Mouse (Mus musculus) ES-Bruce4 (cell line): ENCODE data around the gene Card10. TPM values are rescaled to one million over a fixed set of nuclear protein-coding genes. Genes with fewer than 3 reads are reported as not detected.

ENCODE experiments used
- H3K27ac ChIP-seq: 2 replicates; pipeline ENCODE4 v1.5.1; 2012; ENCODE audit warnings: low read length, inconsistent platforms; ENCODE audit not compliant: insufficient read depth
- H3K27me3 ChIP-seq: 2 replicates; pipeline ENCODE4 v1.6.1; 2012; ENCODE audit warnings: mild to moderate bottlenecking, low read length, inconsistent platforms; ENCODE audit not compliant: control insufficient read depth, poor library complexity, insufficient read depth, severe bottlenecking
- H3K36me3 ChIP-seq: 2 replicates; pipeline ENCODE4 v1.6.1; 2012; ENCODE audit warnings: inconsistent platforms, mild to moderate bottlenecking, low read length, moderate library complexity; ENCODE audit not compliant: control insufficient read depth, poor library complexity, insufficient read depth, severe bottlenecking
- H3K4me1 ChIP-seq: one replicate; pipeline ENCODE4 v1.8.1; 2011; ENCODE audit warnings: low read length; ENCODE audit not compliant: control insufficient read depth, insufficient read depth
- H3K4me3 ChIP-seq: 2 replicates; pipeline ENCODE4 v1.5.1; 2011; ENCODE audit warnings: low read depth, mild to moderate bottlenecking, low read length
- H3K9ac ChIP-seq: 2 replicates; pipeline ENCODE4 v1.6.1; 2012; ENCODE audit warnings: low read depth, mild to moderate bottlenecking, inconsistent platforms; ENCODE audit not compliant: poor library complexity, severe bottlenecking
- H3K9me3 ChIP-seq: replicated peaks from 2 replicates; pipeline ENCODE4 v1.6.1; 2012; ENCODE audit warnings: mild to moderate bottlenecking, low read length, inconsistent platforms; ENCODE audit not compliant: control insufficient read depth, poor library complexity, insufficient read depth, severe bottlenecking
- CTCF ChIP-seq: IDR thresholded peaks from one replicate; pipeline ENCODE4 v1.8.1; 2011; ENCODE audit warnings: low read depth, low read length
- EP300 ChIP-seq: IDR thresholded peaks from 2 replicates; pipeline ENCODE4 v1.6.1; 2011; ENCODE audit warnings: low read depth, low read length; ENCODE audit not compliant: insufficient read depth
- POLR2A ChIP-seq: IDR thresholded peaks from one replicate; pipeline ENCODE4 v1.8.1; 2011; ENCODE audit warnings: low read length; ENCODE audit not compliant: insufficient read depth
- polyA plus RNA-seq: library from polyadenylated mRNA; stranded (reverse); fragments of >200 nt; gene quantifications from 2 replicates; pipeline ENCODE4 v1.2.4, GENCODE M21; 2011; ENCODE audit warnings: low read depth; ENCODE audit not compliant: missing spikeins, insufficient read depth, insufficient read length

Card10 gene
- polyA plus RNA-seq, 1 experiment = 19.6 TPM

DNA sequence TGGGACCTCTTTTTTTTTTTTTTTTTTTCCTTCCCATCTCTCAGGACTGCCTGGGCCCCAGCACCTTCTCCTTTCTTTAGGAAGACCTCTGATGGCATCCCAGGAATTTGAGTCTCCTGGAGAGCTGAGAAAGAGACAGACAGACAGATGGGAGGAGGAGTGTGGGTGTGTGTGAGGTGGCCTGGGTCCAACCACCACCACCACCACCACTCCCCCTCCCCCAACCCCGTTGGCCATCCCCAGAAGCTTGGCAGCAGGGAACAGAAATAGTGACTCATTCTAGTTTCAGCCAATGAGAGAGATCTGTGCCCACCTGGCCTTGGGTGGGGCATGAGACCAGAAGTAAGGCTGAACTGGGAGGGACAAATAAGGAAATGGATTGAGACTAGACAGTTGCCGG is 3.8 kb upstream of the Card10 start:
- no peak overlapping the region for H3K4me3 ChIP-seq
- no peaks in the 10 kb centered on the region for H3K27me3 ChIP-seq
- H3K27ac ChIP-seq = peak overlapping the region; percentile 71; the same call in 1 of the 2 replicates
- H3K4me1 ChIP-seq = peaks cover 25% of the 10 kb centered on the region
- no peaks in the 10 kb centered on the region for H3K36me3 ChIP-seq
- H3K9ac ChIP-seq = no peak overlapping the region
- H3K9me3 ChIP-seq = no peaks in the 10 kb centered on the region
- TF ChIP-seq POLR2A = no peak
- TF ChIP-seq EP300 = peak; percentile 72; the same call in 1 of the 2 replicates
- no peak for TF ChIP-seq CTCF

DNA sequence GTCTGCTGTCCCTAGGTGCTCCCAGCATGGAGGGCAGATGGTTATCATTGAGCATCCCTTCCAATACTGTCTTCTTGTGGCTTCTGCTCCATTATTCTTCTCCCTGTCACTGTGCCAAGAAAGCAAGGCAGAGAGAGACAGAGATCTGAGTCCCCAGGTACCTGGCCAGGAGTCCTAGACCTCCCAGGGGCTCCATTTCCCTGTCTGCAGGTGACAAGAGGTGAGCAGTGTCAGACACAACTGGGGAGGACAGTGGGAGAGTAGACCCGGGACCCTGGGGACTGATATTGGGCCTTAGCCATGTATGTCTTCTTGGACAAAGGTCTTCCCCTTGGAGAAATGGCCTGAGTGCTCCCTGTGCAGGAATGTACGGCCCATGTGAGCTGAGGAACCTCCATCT is 2.5 kb upstream of the Card10 start:
- Histone ChIP-seq H3K9me3 (no peaks in the 10 kb centered on the region), H3K4me1 (peaks cover 25% of the 10 kb centered on the region), H3K36me3 (no peaks in the 10 kb centered on the region), H3K27me3 (no peaks in the 10 kb centered on the region), H3K27ac (peak overlapping the region; percentile 47; the same call in 1 of the 2 replicates), H3K4me3 (no peak overlapping the region), H3K9ac (no peak overlapping the region)
- TF ChIP-seq POLR2A (no peak), EP300 (no peak), CTCF (no peak)

DNA sequence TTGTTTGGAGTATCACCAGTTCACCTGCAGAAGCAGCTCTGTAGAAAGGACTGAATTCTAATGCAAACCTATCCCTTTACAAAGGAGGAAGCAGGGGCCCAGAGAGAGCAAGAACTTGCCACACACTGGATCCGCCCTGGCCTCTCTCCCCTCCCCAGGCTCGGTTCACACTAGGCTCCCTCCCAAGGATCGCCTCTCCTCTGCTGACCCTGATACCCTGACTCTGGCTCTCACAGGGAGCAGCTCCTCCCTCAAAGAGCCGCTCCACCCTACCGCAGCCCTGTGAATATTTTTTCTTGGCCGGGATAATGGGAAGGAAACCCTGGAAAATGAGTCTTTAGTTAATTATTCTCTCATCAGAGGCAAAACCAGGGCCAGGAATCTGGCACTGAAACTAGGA is 1.5 kb upstream of the Card10 start:
- Histone ChIP-seq H3K4me3 (no peak overlapping the region), H3K36me3 (no peaks in the 10 kb centered on the region), H3K27me3 (no peaks in the 10 kb centered on the region), H3K9me3 (no peaks in the 10 kb centered on the region), H3K27ac (peak overlapping the region; percentile 98), H3K4me1 (peaks cover 20% of the 10 kb centered on the region), H3K9ac (no peak overlapping the region)
- TF ChIP-seq POLR2A = no peak
- TF ChIP-seq CTCF = no peak
- TF ChIP-seq EP300 = peak; percentile 76; the same call in 1 of the 2 replicates

- peak overlapping the region; percentile 98 for H3K27ac ChIP-seq
- no peak overlapping the region for H3K9ac ChIP-seq
These were observed 658 bp upstream of the Card10 start for GRCm38 (mm10) chr15:78803499-78803900.

DNA sequence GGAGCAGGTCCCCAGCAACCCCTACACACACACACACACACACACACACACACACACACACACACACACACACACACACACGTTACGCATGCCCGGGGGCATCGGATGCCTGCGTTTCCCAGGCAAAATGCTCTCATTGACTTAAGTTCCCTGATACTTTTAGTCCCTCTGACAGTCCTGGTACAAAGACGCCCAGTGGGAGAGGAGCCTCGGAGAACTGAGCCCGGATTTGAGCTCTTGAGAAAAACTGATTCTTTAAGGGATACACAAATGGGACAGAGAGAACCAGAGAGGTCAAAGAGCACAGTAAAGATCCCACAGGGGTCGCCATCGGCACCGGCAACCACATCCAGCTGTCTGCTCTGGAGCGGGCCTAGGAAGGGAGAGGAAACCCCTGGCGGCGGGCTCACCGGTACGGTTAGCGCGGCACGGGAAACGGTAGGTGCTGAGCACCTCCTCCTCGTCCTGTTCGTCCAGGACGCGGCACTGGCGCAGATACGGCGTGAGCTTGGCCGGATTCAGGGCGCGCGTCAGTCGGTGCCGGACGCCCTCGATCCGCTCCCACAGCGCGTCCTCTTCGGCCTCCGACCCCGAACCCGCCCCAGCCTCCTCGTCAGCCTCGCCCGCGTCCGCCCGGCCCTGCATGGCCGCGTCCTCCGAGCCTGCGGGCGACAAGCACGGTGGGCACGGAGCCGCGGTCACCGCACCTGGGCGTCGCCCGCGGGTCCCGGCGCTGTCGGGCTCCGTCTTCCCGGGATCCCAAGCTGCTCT is 686 bp downstream of the Card10 start:
- TF ChIP-seq POLR2A = no peak
- no peak for TF ChIP-seq EP300
- peak; percentile 8 for TF ChIP-seq CTCF
- peaks cover 16% of the 10 kb centered on the region for H3K4me1 ChIP-seq
- no peaks in the 10 kb centered on the region for H3K36me3 ChIP-seq
- H3K4me3 ChIP-seq = peak overlapping the region; percentile 79
- H3K27me3 ChIP-seq = no peaks in the 10 kb centered on the region
- no peaks in the 10 kb centered on the region for H3K9me3 ChIP-seq
- peak overlapping the region; percentile 86 for H3K9ac ChIP-seq
- no peak overlapping the region for H3K27ac ChIP-seq

More at GRCm38 (mm10) chr15:78803499-78803900, 658 bp upstream of the Card10 start:
- H3K27me3 ChIP-seq = no peaks in the 10 kb centered on the region
- peaks cover 19% of the 10 kb centered on the region for H3K4me1 ChIP-seq
- no peaks in the 10 kb centered on the region for H3K36me3 ChIP-seq
- no peaks in the 10 kb centered on the region for H3K9me3 ChIP-seq
- no peak overlapping the region; the same call in none of the 2 replicates for H3K4me3 ChIP-seq
- TF ChIP-seq POLR2A (no peak), CTCF (no peak)

- H3K9me3 ChIP-seq = no peaks in the 10 kb centered on the region
- H3K27ac ChIP-seq = no peak overlapping the region
- H3K4me3 ChIP-seq = peak overlapping the region; percentile 79
- no peaks in the 10 kb centered on the region for H3K27me3 ChIP-seq
- TF ChIP-seq POLR2A (no peak), CTCF (no peak), EP300 (no peak)
- no peaks in the 10 kb centered on the region for H3K36me3 ChIP-seq
- H3K9ac ChIP-seq = peak overlapping the region; percentile 86
- peaks cover 11% of the 10 kb centered on the region for H3K4me1 ChIP-seq
These were observed 1.3 kb downstream of the Card10 start for GRCm38 (mm10) chr15:78801571-78801970.
